Mouse (Mus musculus) intestine, postnatal 0 days (tissue): ENCODE measurements at regions not wholly inside any gene's neighbourhood (a gene's known extent, or its start where the extent isn't known, plus 50 kb on each side); places are given as distances from the start of the nearest gene placed in this dataset.
"Not testable (repeated sequence)": the region's sequence is repeated elsewhere in the genome, so short reads cannot be mapped to it uniquely, and the experiment has no call there.

Experiments used
- ATAC-seq: fragments of 200-750 bp; cut with Nextera tagmentation; 2 replicates; pipeline ENCODE4 v1.8.0; 2017; ENCODE audit warnings: mild to moderate bottlenecking, moderate TSS enrichment, moderate library complexity
- H3K27ac ChIP-seq: fragments of 300-500 bp; sonication (generic); 2 replicates; pipeline ENCODE4 v1.5.1; 2014; ENCODE audit warnings: mild to moderate bottlenecking, low read depth, low read length, moderate library complexity
- H3K27me3 ChIP-seq: fragments of 300-500 bp; sonication (generic); replicated peaks from 2 replicates; pipeline ENCODE4 v1.6.1; 2014; ENCODE audit warnings: low read length, mixed read lengths; ENCODE audit not compliant: control insufficient read depth, insufficient read depth
- H3K36me3 ChIP-seq: fragments of 300-500 bp; sonication (generic); 2 replicates; pipeline ENCODE4 v1.6.1; 2014; ENCODE audit warnings: mild to moderate bottlenecking, moderate library complexity; ENCODE audit not compliant: control insufficient read depth, insufficient read depth
- H3K4me1 ChIP-seq: fragments of 300-500 bp; sonication (generic); replicated peaks from 2 replicates; pipeline ENCODE4 v1.6.1; 2014; ENCODE audit warnings: antibody characterized with exemption, low read length, mixed read lengths; ENCODE audit not compliant: control insufficient read depth, insufficient read depth
- H3K4me2 ChIP-seq: fragments of 300-500 bp; sonication (generic); replicated peaks from 2 replicates; pipeline ENCODE4 v1.6.1; 2014; ENCODE audit warnings: low read depth, mild to moderate bottlenecking, moderate library complexity
- H3K4me3 ChIP-seq: fragments of 300-500 bp; sonication (generic); 2 replicates; pipeline ENCODE4 v1.5.1; 2014; ENCODE audit warnings: low read depth, low read length
- H3K9ac ChIP-seq: fragments of 300-500 bp; sonication (generic); 2 replicates; pipeline ENCODE4 v1.6.1; 2014; ENCODE audit warnings: mild to moderate bottlenecking, low read depth, low read length
- H3K9me3 ChIP-seq: fragments of 300-500 bp; sonication (generic); 2 replicates; pipeline ENCODE4 v1.6.1; 2016; ENCODE audit warnings: mixed run types; ENCODE audit not compliant: control insufficient read depth
- CTCF ChIP-seq: sonication (generic); IDR thresholded peaks from 2 replicates; pipeline ENCODE4 v1.5.1; 2016; ENCODE audit warnings: low read depth, mild to moderate bottlenecking, control low read depth, antibody characterized with exemption, moderate library complexity
- WGBS: fragments of 180-500 bp; shearing (Covaris S2); extraction: QIAGEN DNeasy Blood & Tissue Kit; methylation state at CpG from one replicate; pipeline ENCODE4 v1.1.7; 2014; 5-methylcytosine and 5-hydroxymethylcytosine counted together

- no peaks in the 10 kb centered on the region for H3K27me3 ChIP-seq
- H3K9me3 ChIP-seq: no peaks in the 10 kb centered on the region
- no peaks in the 10 kb centered on the region for H3K4me1 ChIP-seq
- no peak overlapping the region for H3K27ac ChIP-seq
- no peak for TF ChIP-seq CTCF
- no peak overlapping the region for H3K4me3 ChIP-seq
- no peak overlapping the region for H3K4me2 ChIP-seq
- WGBS: 94% methylated on average over 6 of the region's 6 CpGs
- ATAC-seq: no peak
- H3K36me3 ChIP-seq: no peaks in the 10 kb centered on the region
- no peak overlapping the region for H3K9ac ChIP-seq
These were observed 168.9 kb upstream of the Plcz1 start for GRCm38 (mm10) chr6:140210141-140210540.

- Histone ChIP-seq H3K4me2 (no peak overlapping the region), H3K36me3 (no peaks in the 10 kb centered on the region), H3K27ac (no peak overlapping the region), H3K4me1 (no peaks in the 10 kb centered on the region), H3K27me3 (no peaks in the 10 kb centered on the region), H3K9me3 (no peaks in the 10 kb centered on the region), H3K9ac (no peak overlapping the region), H3K4me3 (no peak overlapping the region)
- WGBS: 66% methylated on average over 14 of the region's 14 CpGs
- TF ChIP-seq CTCF: no peak
- ATAC-seq: no peak
These were observed 167.8 kb upstream of the Plcz1 start for GRCm38 (mm10) chr6:140209083-140209482.

GRCm38 (mm10) chr6:140208375-140208774 lies 167.1 kb upstream of the Plcz1 start:
- H3K27ac ChIP-seq: no peak overlapping the region
- H3K27me3 ChIP-seq: no peaks in the 10 kb centered on the region
- H3K4me2 ChIP-seq: no peak overlapping the region
- no peak overlapping the region for H3K4me3 ChIP-seq
- no peak for TF ChIP-seq CTCF
- no peaks in the 10 kb centered on the region for H3K4me1 ChIP-seq
- 75% methylated on average over 3 of the region's 3 CpGs for WGBS
- peak; percentile 66; the same call in 1 of the 2 replicates for ATAC-seq
- H3K9ac ChIP-seq: no peak overlapping the region
- no peaks in the 10 kb centered on the region for H3K36me3 ChIP-seq
- no peaks in the 10 kb centered on the region for H3K9me3 ChIP-seq

- not testable (repeated sequence) for ATAC-seq, H3K4me3 ChIP-seq, H3K27ac ChIP-seq, H3K4me1 ChIP-seq, H3K4me2 ChIP-seq, H3K27me3 ChIP-seq, H3K9ac ChIP-seq, H3K9me3 ChIP-seq, H3K36me3 ChIP-seq
- WGBS: 91% methylated on average over 11 of the region's 11 CpGs
These were observed 165.4 kb upstream of the Plcz1 start for GRCm38 (mm10) chr6:140206676-140207075.

GRCm38 (mm10) chr6:140201356-140201755 lies 160.1 kb upstream of the Plcz1 start:
- no peak overlapping the region for H3K27ac ChIP-seq
- no peak overlapping the region for H3K4me2 ChIP-seq
- no peak overlapping the region for H3K9ac ChIP-seq
- no peaks in the 10 kb centered on the region for H3K36me3 ChIP-seq
- no peaks in the 10 kb centered on the region for H3K4me1 ChIP-seq
- TF ChIP-seq CTCF: no peak
- H3K4me3 ChIP-seq: no peak overlapping the region
- H3K27me3 ChIP-seq: no peaks in the 10 kb centered on the region
- ATAC-seq: no peak
- H3K9me3 ChIP-seq: no peaks in the 10 kb centered on the region
- WGBS: 64% methylated on average over 1 of the region's 1 CpGs

GRCm38 (mm10) chr6:140200322-140200721 lies 159.1 kb upstream of the Plcz1 start:
- WGBS: 75% methylated on average over 5 of the region's 5 CpGs
- H3K4me1 ChIP-seq: no peaks in the 10 kb centered on the region

GRCm38 (mm10) chr6:140198036-140198435 lies 156.8 kb upstream of the Plcz1 start:
- Histone ChIP-seq H3K27ac (no peak overlapping the region), H3K27me3 (no peaks in the 10 kb centered on the region), H3K9me3 (no peaks in the 10 kb centered on the region), H3K9ac (no peak overlapping the region), H3K4me2 (no peak overlapping the region), H3K36me3 (no peaks in the 10 kb centered on the region), H3K4me1 (no peaks in the 10 kb centered on the region), H3K4me3 (no peak overlapping the region)
- TF ChIP-seq CTCF: no peak
- WGBS: 63% methylated on average over 6 of the region's 6 CpGs
- no peak for ATAC-seq

More at GRCm38 (mm10) chr6:140200322-140200721, 159.1 kb upstream of the Plcz1 start:
- no peak for ATAC-seq
- H3K27me3 ChIP-seq: no peaks in the 10 kb centered on the region
- no peak overlapping the region for H3K4me2 ChIP-seq
- H3K36me3 ChIP-seq: no peaks in the 10 kb centered on the region
- H3K27ac ChIP-seq: no peak overlapping the region
- TF ChIP-seq CTCF: no peak
- H3K4me3 ChIP-seq: no peak overlapping the region
- H3K9ac ChIP-seq: no peak overlapping the region
- no peaks in the 10 kb centered on the region for H3K9me3 ChIP-seq
